Mouse (Mus musculus) ES-E14 (cell line): Measurements from ENCODE around the gene E030025P04Rik.

ENCODE experiments used
- HCFC1 ChIP-seq: IDR thresholded peaks from 2 replicates; pipeline ENCODE4 v1.6.1; 2012; ENCODE audit warnings: low read length, inconsistent platforms, borderline replicate concordance; ENCODE audit not compliant: insufficient read depth
- MAFK ChIP-seq: IDR thresholded peaks from 2 replicates; pipeline ENCODE4 v1.6.1; 2014; ENCODE audit warnings: mild to moderate bottlenecking, low read depth, low read length, inconsistent platforms; ENCODE audit not compliant: insufficient read depth
- ZC3H11A ChIP-seq: IDR thresholded peaks from 2 replicates; pipeline ENCODE4 v1.6.1; 2012; ENCODE audit warnings: low read depth, mild to moderate bottlenecking, inconsistent platforms, low read length, borderline replicate concordance
- ZNF384 ChIP-seq: IDR thresholded peaks from 2 replicates; pipeline ENCODE4 v1.6.1; 2012; ENCODE audit warnings: low read depth, low read length, inconsistent platforms

DNA sequence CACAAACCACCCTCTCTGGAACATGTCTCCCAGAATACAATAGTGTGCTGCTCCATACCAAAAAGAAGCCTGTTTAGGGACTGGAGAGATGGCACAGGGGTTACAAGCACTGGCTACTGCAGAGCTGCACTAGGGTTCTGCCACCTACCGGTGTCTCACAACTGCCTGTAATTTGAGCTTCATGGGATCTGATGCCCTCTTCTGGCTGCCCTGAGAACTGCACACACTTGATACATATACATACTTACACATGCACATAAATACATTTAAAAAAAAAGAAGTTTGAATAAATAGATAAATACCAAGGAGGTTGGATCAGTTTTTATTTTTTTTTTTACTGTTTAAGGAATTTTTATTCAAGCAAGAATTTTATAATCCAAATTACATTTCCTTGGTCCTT lies 28.1 kb upstream of the E030025P04Rik start:
- TF ChIP-seq ZNF384, result no peak
- TF ChIP-seq MAFK, result no peak
- no peak for TF ChIP-seq HCFC1
- 0 out of 2 replicates have a peak, but pooled peaks have one; percentile 44 for TF ChIP-seq ZC3H11A
